Mouse (Mus musculus) limb, embryonic 15.5 days (tissue): ENCODE data around the gene Tbc1d16. TPM values are rescaled to one million over a fixed set of nuclear protein-coding genes. Genes with fewer than 3 reads are reported as not detected.

Experiments
- ATAC-seq: fragments of 200-750 bp; cut with Nextera tagmentation; 2 replicates; pipeline ENCODE4 v1.8.0; 2017; ENCODE audit warnings: low read depth, moderate TSS enrichment; ENCODE audit not compliant: insufficient number of reproducible peaks, low FRiP score, low TSS enrichment
- H3K27ac ChIP-seq: fragments of 300-500 bp; sonication (generic); 2 replicates; pipeline ENCODE4 v1.5.1; 2015; ENCODE audit warnings: moderate library complexity, mild to moderate bottlenecking, inconsistent platforms
- H3K27me3 ChIP-seq: fragments of 300-500 bp; sonication (generic); 2 replicates; pipeline ENCODE4 v1.6.1; 2015; ENCODE audit warnings: inconsistent platforms
- H3K36me3 ChIP-seq: fragments of 300-500 bp; sonication (generic); 2 replicates; pipeline ENCODE4 v1.6.1; 2015; ENCODE audit warnings: inconsistent platforms
- H3K4me1 ChIP-seq: fragments of 300-500 bp; sonication (generic); 2 replicates; pipeline ENCODE4 v1.6.1; 2015; ENCODE audit warnings: inconsistent platforms
- H3K4me2 ChIP-seq: fragments of 300-500 bp; sonication (generic); 2 replicates; pipeline ENCODE4 v1.6.1; 2015; ENCODE audit warnings: mild to moderate bottlenecking, inconsistent platforms
- H3K4me3 ChIP-seq: fragments of 300-500 bp; sonication (generic); 2 replicates; pipeline ENCODE4 v1.5.1; 2015; ENCODE audit warnings: mild to moderate bottlenecking, inconsistent platforms
- H3K9ac ChIP-seq: fragments of 300-500 bp; sonication (generic); 2 replicates; pipeline ENCODE4 v1.6.1; 2015; ENCODE audit warnings: inconsistent platforms
- H3K9me3 ChIP-seq: fragments of 300-500 bp; sonication (generic); 2 replicates; pipeline ENCODE4 v1.6.1; 2016; ENCODE audit warnings: inconsistent platforms
- WGBS: fragments of 180-500 bp; shearing (Covaris S2); methylation state at CpG from one replicate; pipeline ENCODE4 v1.1.7; 2015; 5-methylcytosine and 5-hydroxymethylcytosine counted together
- polyA plus RNA-seq: library from polyadenylated mRNA; unstranded; fragments of >200 nt; fragmentation: Nextera tagmentation; extraction: Ambion mirVana; gene quantifications from 2 replicates; pipeline ENCODE4 v1.2.1, GENCODE M21; 2015

Gene Tbc1d16
- polyA plus RNA-seq, 1 experiment from 2014 or later: 17.4 TPM

- 0 out of 2 replicates have a peak, but pooled peaks cover 6% of the 10 kb centered on the region for H3K27me3 ChIP-seq
- WGBS: 96% methylated on average over 10 of the region's 10 CpGs
- ATAC-seq: no peak
These were observed 6.5 kb upstream of the Tbc1d16 start for GRCm38 (mm10) chr11:119234770-119235169.

GRCm38 (mm10) chr11:119228846-119229626 is 737 bp upstream of the Tbc1d16 start:
- Histone ChIP-seq H3K4me3 (peak overlapping the region; percentile 66), H3K27ac (peak overlapping the region; percentile 54), H3K4me2 (peak overlapping the region; percentile 99), H3K4me1 (peaks cover 41% of the 10 kb centered on the region), H3K9ac (no peak overlapping the region; the same call in 1 of the 2 replicates), H3K36me3 (no peaks in the 10 kb centered on the region), H3K27me3 (0 out of 2 replicates have a peak, but pooled peaks cover 6% of the 10 kb centered on the region), H3K9me3 (no peaks in the 10 kb centered on the region)
- peak; percentile 76; the same call in 1 of the 2 replicates for ATAC-seq
- 2% methylated on average over 34 of the region's 34 CpGs for WGBS

More at GRCm38 (mm10) chr11:119234770-119235169, 6.5 kb upstream of the Tbc1d16 start:
- peaks cover 10% of the 10 kb centered on the region for H3K4me1 ChIP-seq
- H3K4me2 ChIP-seq: no peak overlapping the region
- no peak overlapping the region for H3K9ac ChIP-seq
- H3K27ac ChIP-seq: no peak overlapping the region
- no peak overlapping the region for H3K4me3 ChIP-seq
- no peaks in the 10 kb centered on the region for H3K9me3 ChIP-seq
- no peaks in the 10 kb centered on the region for H3K36me3 ChIP-seq

- Histone ChIP-seq H3K4me1 (peaks cover 51% of the 10 kb centered on the region), H3K27ac (no peak overlapping the region), H3K27me3 (0 out of 2 replicates have a peak, but pooled peaks cover 6% of the 10 kb centered on the region), H3K9me3 (no peaks in the 10 kb centered on the region), H3K36me3 (no peaks in the 10 kb centered on the region), H3K9ac (peak overlapping the region; percentile 59), H3K4me2 (peak overlapping the region; percentile 99), H3K4me3 (peak overlapping the region; percentile 66)
- 1% methylated on average over 12 of the region's 12 CpGs for WGBS
- ATAC-seq: no peak
These were observed 708 bp downstream of the Tbc1d16 start for GRCm38 (mm10) chr11:119227591-119227990.

GRCm38 (mm10) chr11:119225634-119226033 is 2.7 kb downstream of the Tbc1d16 start:
- ATAC-seq: no peak
- no peaks in the 10 kb centered on the region for H3K9me3 ChIP-seq
- H3K4me2 ChIP-seq: no peak overlapping the region
- H3K27me3 ChIP-seq: 0 out of 2 replicates have a peak, but pooled peaks cover 6% of the 10 kb centered on the region
- no peak overlapping the region for H3K9ac ChIP-seq
- H3K36me3 ChIP-seq: no peaks in the 10 kb centered on the region
- 66% methylated on average over 9 of the region's 9 CpGs for WGBS
- no peak overlapping the region for H3K4me3 ChIP-seq
- peaks cover 60% of the 10 kb centered on the region for H3K4me1 ChIP-seq
- H3K27ac ChIP-seq: no peak overlapping the region

- H3K4me2 ChIP-seq: no peak overlapping the region
- H3K9ac ChIP-seq: no peak overlapping the region
- no peak overlapping the region for H3K27ac ChIP-seq
- H3K4me3 ChIP-seq: no peak overlapping the region
- 95% methylated on average over 6 of the region's 6 CpGs for WGBS
- ATAC-seq: no peak
- no peaks in the 10 kb centered on the region for H3K9me3 ChIP-seq
- peaks cover 67% of the 10 kb centered on the region for H3K4me1 ChIP-seq
- no peaks in the 10 kb centered on the region for H3K36me3 ChIP-seq
- 0 out of 2 replicates have a peak, but pooled peaks cover under 1% of the 10 kb centered on the region for H3K27me3 ChIP-seq
These were observed 3.4 kb downstream of the Tbc1d16 start for GRCm38 (mm10) chr11:119224926-119225325.

GRCm38 (mm10) chr11:119223124-119223890 is 5.0 kb downstream of the Tbc1d16 start:
- WGBS: 75% methylated on average over 20 of the region's 20 CpGs
- Histone ChIP-seq H3K9me3 (no peaks in the 10 kb centered on the region), H3K4me1 (peaks cover 57% of the 10 kb centered on the region), H3K27me3 (no peaks in the 10 kb centered on the region), H3K4me2 (no peak overlapping the region), H3K4me3 (no peak overlapping the region), H3K27ac (no peak overlapping the region), H3K36me3 (no peaks in the 10 kb centered on the region), H3K9ac (no peak overlapping the region)
- ATAC-seq: no peak

GRCm38 (mm10) chr11:119221812-119222510 is 6.3 kb downstream of the Tbc1d16 start:
- no peaks in the 10 kb centered on the region for H3K27me3 ChIP-seq
- 38% methylated on average over 10 of the region's 11 CpGs for WGBS
- no peak overlapping the region for H3K9ac ChIP-seq
- peaks cover 47% of the 10 kb centered on the region for H3K4me1 ChIP-seq
- H3K36me3 ChIP-seq: 0 out of 2 replicates have a peak, but pooled peaks cover 4% of the 10 kb centered on the region
- H3K4me3 ChIP-seq: no peak overlapping the region
- H3K4me2 ChIP-seq: no peak overlapping the region
- no peaks in the 10 kb centered on the region for H3K9me3 ChIP-seq
- no peak for ATAC-seq
- no peak overlapping the region for H3K27ac ChIP-seq

- Histone ChIP-seq H3K9me3 (no peaks in the 10 kb centered on the region), H3K4me3 (no peak overlapping the region), H3K4me1 (peaks cover 46% of the 10 kb centered on the region), H3K27ac (no peak overlapping the region), H3K36me3 (0 out of 2 replicates have a peak, but pooled peaks cover 4% of the 10 kb centered on the region), H3K9ac (no peak overlapping the region), H3K27me3 (no peaks in the 10 kb centered on the region), H3K4me2 (no peak overlapping the region)
- ATAC-seq: no peak
- WGBS: 25% methylated on average over 17 of the region's 17 CpGs
These were observed 8.4 kb downstream of the Tbc1d16 start for GRCm38 (mm10) chr11:119219816-119220465.

GRCm38 (mm10) chr11:119217861-119218260 is 10.4 kb downstream of the Tbc1d16 start:
- H3K27ac ChIP-seq: no peak overlapping the region
- H3K27me3 ChIP-seq: no peaks in the 10 kb centered on the region
- no peaks in the 10 kb centered on the region for H3K9me3 ChIP-seq
- H3K9ac ChIP-seq: no peak overlapping the region
- H3K4me1 ChIP-seq: peaks cover 53% of the 10 kb centered on the region
- 0 out of 2 replicates have a peak, but pooled peaks cover 4% of the 10 kb centered on the region for H3K36me3 ChIP-seq
- ATAC-seq: no peak
- H3K4me2 ChIP-seq: no peak overlapping the region
- 87% methylated on average over 6 of the region's 6 CpGs for WGBS
- H3K4me3 ChIP-seq: no peak overlapping the region

- WGBS: 46% methylated on average over 9 of the region's 9 CpGs
- H3K4me3 ChIP-seq: no peak overlapping the region
- no peaks in the 10 kb centered on the region for H3K27me3 ChIP-seq
- H3K36me3 ChIP-seq: 0 out of 2 replicates have a peak, but pooled peaks cover 4% of the 10 kb centered on the region
- 0 out of 2 replicates have a peak overlapping the region, but pooled peaks have one; percentile 26 for H3K4me2 ChIP-seq
- peak; percentile 33; the same call in 1 of the 2 replicates for ATAC-seq
- peaks cover 63% of the 10 kb centered on the region for H3K4me1 ChIP-seq
- H3K27ac ChIP-seq: peak overlapping the region; percentile 51; the same call in 1 of the 2 replicates
- H3K9ac ChIP-seq: no peak overlapping the region
- no peaks in the 10 kb centered on the region for H3K9me3 ChIP-seq
These were observed 12.3 kb downstream of the Tbc1d16 start for GRCm38 (mm10) chr11:119215905-119216507.
